Mouse (Mus musculus) lung, postnatal 0 days (tissue): Measurements from ENCODE around the gene Hacd3. TPM values are rescaled to one million over a fixed set of nuclear protein-coding genes. Genes with fewer than 3 reads are reported as not detected.

ENCODE experiments used
- ATAC-seq: fragments of 200-750 bp; cut with Nextera tagmentation; 2 replicates; pipeline ENCODE4 v1.8.0; 2017; ENCODE audit warnings: moderate library complexity
- DNase-seq: peaks from one replicate; pipeline ENCODE4 v3.0.0-alpha.2; 2016; ENCODE audit warnings: low spot score
- H3K27ac ChIP-seq: fragments of 300-500 bp; sonication (generic); 2 replicates; pipeline ENCODE4 v1.5.1; 2014; ENCODE audit warnings: antibody characterized with exemption, mild to moderate bottlenecking, low read length, mixed read lengths
- H3K27me3 ChIP-seq: fragments of 300-500 bp; sonication (generic); replicated peaks from 2 replicates; pipeline ENCODE4 v1.6.1; 2014; ENCODE audit warnings: low read length, mixed read lengths; ENCODE audit not compliant: insufficient read depth
- H3K36me3 ChIP-seq: fragments of 300-500 bp; sonication (generic); 2 replicates; pipeline ENCODE4 v1.6.1; 2014; ENCODE audit warnings: low read length, mixed read lengths; ENCODE audit not compliant: insufficient read depth
- H3K4me1 ChIP-seq: fragments of 300-500 bp; sonication (generic); 2 replicates; pipeline ENCODE4 v1.6.1; 2014; ENCODE audit warnings: antibody characterized with exemption, low read depth, low read length, mixed read lengths; ENCODE audit not compliant: insufficient read depth
- H3K4me2 ChIP-seq: fragments of 300-500 bp; sonication (generic); replicated peaks from 2 replicates; pipeline ENCODE4 v1.6.1; 2014; ENCODE audit warnings: low read depth, mild to moderate bottlenecking, low read length, moderate library complexity, mixed read lengths
- H3K4me3 ChIP-seq: fragments of 300-500 bp; sonication (generic); 2 replicates; pipeline ENCODE4 v1.5.1; 2014; ENCODE audit warnings: low read depth, low read length
- H3K9ac ChIP-seq: fragments of 300-500 bp; sonication (generic); replicated peaks from 2 replicates; pipeline ENCODE4 v1.6.1; 2014; ENCODE audit warnings: low read depth, mild to moderate bottlenecking
- H3K9me3 ChIP-seq: fragments of 300-500 bp; sonication (generic); 2 replicates; pipeline ENCODE4 v1.6.1; 2016; ENCODE audit warnings: low read length, mixed read lengths
- CTCF ChIP-seq: IDR thresholded peaks from 2 replicates; pipeline ENCODE4 v1.5.1; 2016; ENCODE audit warnings: antibody characterized with exemption, mild to moderate bottlenecking
- EP300 ChIP-seq: IDR thresholded peaks from 2 replicates; pipeline ENCODE4 v1.6.1; 2016; ENCODE audit warnings: antibody characterized with exemption, mild to moderate bottlenecking, control low read depth
- WGBS: fragments of 180-500 bp; shearing (Covaris S2); extraction: QIAGEN DNeasy Blood & Tissue Kit; methylation state at CpG from one replicate; pipeline ENCODE4 v1.1.7; 2014; 5-methylcytosine and 5-hydroxymethylcytosine counted together
- polyA plus RNA-seq: library from polyadenylated mRNA; unstranded; fragments of >200 nt; fragmentation: Nextera tagmentation; extraction: Ambion mirVana; gene quantifications from 2 replicates; pipeline ENCODE4 v1.2.1, GENCODE M21; 2015

Gene Hacd3
- polyA plus RNA-seq, 1 experiment from 2014 or later = 100 TPM

GRCm38 (mm10) chr9:65019146-65019545 is 2.3 kb downstream of the Hacd3 start:
- H3K27ac ChIP-seq = 0 out of 2 replicates have a peak overlapping the region, but pooled peaks have one; percentile 29
- H3K9ac ChIP-seq = no peak overlapping the region
- TF ChIP-seq CTCF (no peak), EP300 (no peak)
- DNase-seq (peak; percentile 87), ATAC-seq (peak; percentile 29)
- no peaks in the 10 kb centered on the region for H3K9me3 ChIP-seq
- peak overlapping the region; percentile 92; the same call in 1 of the 2 replicates for H3K4me3 ChIP-seq
- no peaks in the 10 kb centered on the region for H3K27me3 ChIP-seq
- no peaks in the 10 kb centered on the region for H3K36me3 ChIP-seq
- 16% methylated on average over 3 of the region's 3 CpGs for WGBS
- H3K4me2 ChIP-seq = peak overlapping the region; percentile 97
- H3K4me1 ChIP-seq = peaks cover 36% of the 10 kb centered on the region; the same call in 1 of the 2 replicates

DNA sequence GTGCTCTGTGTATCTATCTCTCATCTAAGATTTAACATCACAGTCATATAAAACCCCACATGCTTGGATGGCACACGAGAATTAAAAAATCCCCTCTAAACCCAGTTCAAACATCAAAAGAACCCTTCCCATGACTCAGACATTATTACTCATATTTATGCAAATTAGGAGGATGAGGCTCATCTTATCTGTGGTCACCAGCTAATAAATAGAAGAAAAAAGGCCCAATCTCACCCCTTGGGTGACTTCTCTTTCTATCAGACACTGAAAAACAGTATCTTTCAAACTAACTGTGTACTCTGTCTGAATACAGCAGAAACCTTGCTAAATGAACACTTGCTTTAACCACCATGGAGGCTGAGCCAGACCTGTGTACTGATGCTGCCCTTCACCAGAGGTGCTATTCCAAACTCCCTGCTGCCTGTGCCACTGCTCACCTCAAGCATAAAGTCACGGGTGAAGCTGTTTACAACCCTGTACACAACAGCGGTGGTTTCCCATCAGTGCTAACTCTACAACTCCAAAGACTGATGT is 2.8 kb downstream of the Hacd3 start:
- Histone ChIP-seq H3K9me3 (no peaks in the 10 kb centered on the region), H3K4me1 (peaks cover 36% of the 10 kb centered on the region; the same call in 1 of the 2 replicates), H3K4me3 (peak overlapping the region; percentile 92; the same call in 1 of the 2 replicates), H3K4me2 (peak overlapping the region; percentile 97), H3K27me3 (no peaks in the 10 kb centered on the region), H3K36me3 (no peaks in the 10 kb centered on the region), H3K9ac (no peak overlapping the region), H3K27ac (peak overlapping the region; percentile 29; the same call in 1 of the 2 replicates)
- 50% methylated on average over 3 of the region's 3 CpGs for WGBS
- TF ChIP-seq EP300 (no peak), CTCF (no peak)
- ATAC-seq (no peak), DNase-seq (no peak)

- Histone ChIP-seq H3K36me3 (no peaks in the 10 kb centered on the region), H3K9ac (no peak overlapping the region), H3K4me2 (no peak overlapping the region), H3K4me3 (no peak overlapping the region), H3K9me3 (no peaks in the 10 kb centered on the region), H3K27me3 (no peaks in the 10 kb centered on the region), H3K4me1 (peaks cover 33% of the 10 kb centered on the region; the same call in 1 of the 2 replicates), H3K27ac (no peak overlapping the region)
- 89% methylated on average over 4 of the region's 4 CpGs for WGBS
- no peak for TF ChIP-seq CTCF
- TF ChIP-seq EP300 = no peak
- ATAC-seq = no peak
- DNase-seq = no peak
These were observed 3.6 kb downstream of the Hacd3 start for GRCm38 (mm10) chr9:65017896-65018295.

DNA sequence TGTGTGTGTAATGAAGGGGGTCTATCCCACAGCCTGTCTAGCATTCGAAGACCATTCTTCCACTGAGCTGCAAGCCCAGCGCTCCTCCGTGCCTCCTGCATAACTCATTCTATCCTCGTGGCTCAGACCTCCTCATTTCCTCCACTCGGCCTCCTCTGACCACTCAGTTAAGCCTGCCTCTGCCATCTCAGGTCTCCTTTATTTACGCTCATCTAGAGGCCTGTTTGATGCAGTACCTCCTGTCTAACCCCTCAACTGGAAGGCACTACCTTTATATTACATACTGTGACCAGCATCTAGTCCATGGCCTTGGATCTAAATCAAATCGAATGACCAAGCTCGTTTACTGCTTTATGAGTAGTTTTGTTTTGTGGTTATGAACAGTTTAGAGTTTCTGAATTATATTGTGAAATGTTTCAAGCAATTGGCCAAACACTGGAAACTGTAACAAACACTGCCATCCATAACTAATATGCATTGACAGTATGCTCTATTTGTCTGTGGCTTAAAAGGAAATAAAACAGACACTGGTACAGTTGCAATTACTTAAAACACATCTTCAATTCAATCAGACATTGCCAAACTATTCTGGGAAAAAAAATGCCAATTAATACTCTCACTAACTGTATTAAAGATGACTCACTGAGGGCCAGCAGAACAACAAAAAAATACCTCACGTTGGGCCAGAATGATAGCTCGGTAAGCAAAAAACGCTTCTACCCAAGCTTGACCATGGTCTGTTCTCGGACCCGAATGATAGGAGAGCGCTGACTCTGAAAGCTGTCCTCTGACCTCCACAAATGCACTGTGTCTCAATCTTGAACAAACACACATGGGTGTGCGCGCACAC is 4.3 kb downstream of the Hacd3 start:
- Histone ChIP-seq H3K4me3 (no peak overlapping the region), H3K36me3 (no peaks in the 10 kb centered on the region), H3K9me3 (no peaks in the 10 kb centered on the region), H3K27me3 (no peaks in the 10 kb centered on the region), H3K4me1 (peaks cover 26% of the 10 kb centered on the region; the same call in 1 of the 2 replicates), H3K27ac (no peak overlapping the region), H3K9ac (no peak overlapping the region), H3K4me2 (no peak overlapping the region)
- TF ChIP-seq CTCF (no peak), EP300 (no peak)
- WGBS = 74% methylated on average over 16 of the region's 16 CpGs
- no peak for ATAC-seq
- no peak for DNase-seq

- peak overlapping the region; percentile 54; the same call in 1 of the 2 replicates for H3K27ac ChIP-seq
- H3K9me3 ChIP-seq = no peaks in the 10 kb centered on the region
- ATAC-seq = no peak
- H3K4me1 ChIP-seq = peaks cover 24% of the 10 kb centered on the region; the same call in 1 of the 2 replicates
- no peaks in the 10 kb centered on the region for H3K27me3 ChIP-seq
- no peak for TF ChIP-seq CTCF
- TF ChIP-seq EP300 = no peak
- no peak overlapping the region for H3K4me3 ChIP-seq
- no peak overlapping the region for H3K9ac ChIP-seq
- no peaks in the 10 kb centered on the region for H3K36me3 ChIP-seq
- DNase-seq = no peak
- H3K4me2 ChIP-seq = peak overlapping the region; percentile 8; the same call in 1 of the 2 replicates
- WGBS = 75% methylated on average over 4 of the region's 4 CpGs
These were observed 5.1 kb downstream of the Hacd3 start for GRCm38 (mm10) chr9:65016241-65016977.
